Mouse (Mus musculus) midbrain, embryonic 10.5 days (tissue): ENCODE measurements around the gene Pdxdc1. TPM values are rescaled to one million over a fixed set of nuclear protein-coding genes. Genes with fewer than 3 reads are reported as not detected.
"Not testable (repeated sequence)": the region's sequence is repeated elsewhere in the genome, so short reads cannot be mapped to it uniquely, and the experiment has no call there.

Source experiments
- DNase-seq: peaks from one replicate; pipeline ENCODE4 v3.0.0-alpha.2; 2017; ENCODE audit warnings: low spot score
- H3K27ac ChIP-seq: fragments of 300-500 bp; sonication (generic); replicated peaks from 2 replicates; pipeline ENCODE4 v1.5.1; 2016; ENCODE audit warnings: mild to moderate bottlenecking
- H3K27me3 ChIP-seq: fragments of 300-500 bp; sonication (generic); 2 replicates; pipeline ENCODE4 v1.6.1; 2016; ENCODE audit warnings: low read depth, mild to moderate bottlenecking; ENCODE audit not compliant: poor library complexity, severe bottlenecking
- H3K36me3 ChIP-seq: fragments of 300-500 bp; sonication (generic); 2 replicates; pipeline ENCODE4 v1.6.1; 2016; ENCODE audit warnings: mild to moderate bottlenecking, moderate library complexity
- H3K4me1 ChIP-seq: fragments of 300-500 bp; sonication (generic); 2 replicates; pipeline ENCODE4 v1.6.1; 2016
- H3K4me3 ChIP-seq: fragments of 300-500 bp; sonication (generic); 2 replicates; pipeline ENCODE4 v1.5.1; 2016; ENCODE audit warnings: mild to moderate bottlenecking, moderate library complexity
- H3K9me3 ChIP-seq: fragments of 300-500 bp; sonication (generic); replicated peaks from 2 replicates; pipeline ENCODE4 v1.6.1; 2016; ENCODE audit warnings: mild to moderate bottlenecking
- WGBS: fragments of 180-500 bp; shearing (Covaris S2); methylation state at CpG from one replicate; pipeline ENCODE4 v1.1.7; 2016; 5-methylcytosine and 5-hydroxymethylcytosine counted together
- microRNA-seq: library from miRNA; unstranded; fragments of <30 nt; microRNA quantifications from one replicate; pipeline ENCODE4, GENCODE M21; 2017
- polyA plus RNA-seq: library from polyadenylated mRNA; unstranded; fragments of >200 nt; fragmentation: Nextera tagmentation; extraction: Ambion mirVana; gene quantifications from 2 replicates; pipeline ENCODE4 v1.2.1, GENCODE M21; 2016

Pdxdc1 gene
- polyA plus RNA-seq, 1 experiment from 2014 or later = 63.5 TPM

- Histone ChIP-seq H3K27ac (no peak overlapping the region), H3K4me3 (no peak overlapping the region), H3K27me3 (no peaks in the 10 kb centered on the region), H3K4me1 (no peaks in the 10 kb centered on the region), H3K36me3 (peaks cover 98% of the 10 kb centered on the region), H3K9me3 (no peaks in the 10 kb centered on the region)
- 96% methylated on average over 5 of the region's 5 CpGs for WGBS
- DNase-seq = no peak
These were observed 106.2 kb downstream of the Pdxdc1 start for GRCm38 (mm10) chr16:13796746-13797175.

GRCm38 (mm10) chr16:13793441-13793840, 109.5 kb downstream of the Pdxdc1 start:
- not testable (repeated sequence) for H3K27ac ChIP-seq, H3K4me3 ChIP-seq, H3K27me3 ChIP-seq, H3K4me1 ChIP-seq, DNase-seq, H3K9me3 ChIP-seq
- WGBS = 95% methylated on average over 2 of the region's 2 CpGs
- H3K36me3 ChIP-seq = peaks cover 98% of the 10 kb centered on the region

GRCm38 (mm10) chr16:13785932-13786331, 117.0 kb downstream of the Pdxdc1 start:
- H3K9me3 ChIP-seq = no peaks in the 10 kb centered on the region
- H3K4me3 ChIP-seq = no peak overlapping the region
- peaks cover 10% of the 10 kb centered on the region for H3K4me1 ChIP-seq
- H3K27ac ChIP-seq = no peak overlapping the region
- no peaks in the 10 kb centered on the region for H3K27me3 ChIP-seq
- peaks cover 89% of the 10 kb centered on the region for H3K36me3 ChIP-seq
- 84% methylated on average over 3 of the region's 3 CpGs for WGBS
- DNase-seq = no peak

Small RNA genes within 50 kb of the gene (microRNA-seq; reads per million reads assigned to microRNA genes)
- not detected for gene Gm27734

Other genes starting within 250 kb of the Pdxdc1 start
- 45.7 and 47.2 TPM in 2 replicates for gene Parn, start 235.0 kb downstream of the Pdxdc1 start, polyA plus RNA-seq
- 38.8 and 41.7 TPM in 2 replicates for gene Bfar, start 231.3 kb downstream of the Pdxdc1 start, polyA plus RNA-seq
- gene 3110001I22Rik, start 231.2 kb downstream of the Pdxdc1 start, polyA plus RNA-seq = 8.5 and 9.6 TPM in 2 replicates
- 0.14 TPM in 1 of 2 replicates, not detected in the other for gene Pla2g10, start 172.1 kb downstream of the Pdxdc1 start, polyA plus RNA-seq
- gene Rrn3, start 122.4 kb downstream of the Pdxdc1 start, polyA plus RNA-seq = 101 and 114 TPM in 2 replicates
- gene Ntan1, start 84.3 kb downstream of the Pdxdc1 start, polyA plus RNA-seq = 129 and 145 TPM in 2 replicates
- gene Mpv17l, start within 50 bp of the Pdxdc1 start, polyA plus RNA-seq = 2.9 and 3.2 TPM in 2 replicates
- 10.6 and 18.7 TPM in 2 replicates for gene 2900011O08Rik, start 83.5 kb upstream of the Pdxdc1 start, polyA plus RNA-seq
- gene Ifitm7, start 83.8 kb upstream of the Pdxdc1 start, polyA plus RNA-seq = 0.85 and 1.2 TPM in 2 replicates